Mouse (Mus musculus) mature B cell (primary cell): ENCODE data around the gene Trmt44.
"Not testable (repeated sequence)": the region's sequence is repeated elsewhere in the genome, so short reads cannot be mapped to it uniquely, and the experiment has no call there.

Experiments used
- in situ Hi-C: fragments of 300-500 bp; cut with MboI; formaldehyde crosslinking; loops from 2 replicates; pipeline ENCODE4 v1.14.3; 2019

Trmt44 gene

DNA sequence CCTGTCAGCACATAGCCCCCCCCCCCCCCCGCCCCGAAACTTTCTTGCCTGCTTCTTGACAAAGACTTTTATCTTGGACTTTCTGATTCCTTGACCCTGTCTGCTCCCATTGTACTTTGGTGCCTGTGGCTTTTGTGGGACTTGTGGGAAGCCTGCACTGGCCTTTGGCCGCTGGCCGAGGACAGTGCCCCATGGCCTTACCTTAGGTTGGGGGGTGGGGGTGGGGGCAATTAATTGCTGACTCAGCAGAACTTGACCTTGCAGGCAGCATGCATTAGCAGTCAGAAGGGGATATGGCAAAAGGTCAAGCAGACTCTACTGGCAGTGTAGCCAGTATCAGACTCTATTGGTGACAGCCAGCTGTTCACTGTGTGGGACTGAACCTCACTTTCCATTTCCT is 16.6 kb upstream of the Trmt44 start:
- in situ Hi-C loops: no loop called here

DNA sequence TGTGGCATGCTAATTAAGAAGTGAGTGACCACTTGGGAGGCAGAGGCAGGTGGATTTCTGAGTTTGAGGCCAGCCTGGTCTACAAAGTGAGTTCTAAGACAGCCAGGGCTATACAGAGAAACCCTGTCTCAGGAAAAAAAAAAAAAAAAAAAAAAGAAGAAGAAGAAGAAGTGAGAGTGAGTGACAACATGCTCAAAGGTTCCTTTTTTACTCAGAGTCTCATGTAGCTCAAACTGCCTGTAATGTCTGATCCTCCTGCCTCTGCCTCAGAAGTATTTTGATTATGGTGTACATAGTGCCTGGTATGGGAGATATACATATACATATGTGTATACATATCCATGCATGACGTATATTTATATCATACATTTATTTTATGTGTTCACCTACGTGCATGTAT is 9.4 kb upstream of the Trmt44 start:
- in situ Hi-C loops: not testable (repeated sequence)

DNA sequence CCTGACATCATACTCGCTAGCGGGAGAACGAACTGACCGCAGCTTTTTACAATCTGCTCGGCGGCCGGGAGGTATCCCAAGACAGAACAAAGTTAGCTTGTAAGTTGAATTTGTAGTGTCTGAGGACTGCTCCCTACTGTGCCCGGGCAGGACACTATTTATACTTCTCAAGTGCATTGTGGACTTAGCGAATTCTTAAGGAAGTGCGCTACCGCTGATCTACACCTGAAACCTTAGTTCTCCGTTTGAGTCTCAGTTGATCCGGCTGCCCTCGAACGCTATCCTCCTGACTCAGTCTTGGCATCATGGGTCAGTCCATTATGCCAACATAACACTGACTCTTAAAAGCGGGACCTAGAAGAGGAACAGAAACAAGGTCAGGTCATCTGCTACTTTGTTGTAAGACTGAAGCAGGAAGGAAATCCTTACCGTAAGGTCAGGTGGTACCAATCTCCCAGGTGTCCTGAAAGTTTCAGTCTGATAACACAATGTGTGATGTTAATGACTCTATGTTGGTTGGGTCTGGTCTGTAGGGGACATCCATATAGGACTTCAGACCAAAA is 8.4 kb upstream of the Trmt44 start:
- in situ Hi-C loops: no loop called here

DNA sequence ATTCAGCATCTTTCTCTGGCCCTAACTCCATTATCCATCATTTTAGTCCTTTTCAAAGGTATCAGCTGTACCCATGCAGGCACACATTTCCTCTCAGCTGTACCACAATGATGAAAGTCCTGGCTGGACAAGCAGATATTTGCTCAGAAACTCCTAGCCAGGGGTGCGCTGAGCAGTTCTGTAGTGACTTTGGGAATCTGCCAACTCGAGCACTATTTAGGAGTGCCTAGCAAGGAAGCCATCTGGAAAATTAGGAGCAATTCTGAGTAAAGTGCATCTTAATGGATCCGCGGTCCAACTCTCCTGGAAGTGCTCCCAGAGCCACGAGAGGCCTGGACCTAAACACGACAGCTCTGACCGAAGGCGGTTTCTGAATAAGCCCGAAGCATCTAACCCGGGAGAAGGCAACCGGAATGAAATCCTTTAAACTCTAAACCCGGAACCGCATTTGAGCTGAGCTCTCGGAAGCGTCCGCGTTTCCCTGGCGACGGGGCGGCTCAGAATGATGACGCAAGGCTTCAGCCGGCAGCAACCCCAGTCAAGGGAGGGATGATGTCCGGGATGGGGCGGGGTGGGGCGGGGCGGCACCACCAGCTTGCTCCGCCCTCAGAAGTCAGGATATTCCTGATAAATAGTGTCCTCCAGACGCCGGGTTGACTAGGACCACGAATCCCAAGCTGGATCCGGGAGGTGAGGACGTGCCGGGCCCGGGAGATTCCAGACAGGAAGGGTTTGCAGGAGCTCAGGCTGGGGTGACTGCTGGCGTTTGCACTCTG is 7.8 kb upstream of the Trmt44 start, which contains the start of gene Acox3:
Gene Acox3 (plus strand): TSS at position 596 of the 776 bp plus-strand sequence.
- in situ Hi-C loops: no loop called here

DNA sequence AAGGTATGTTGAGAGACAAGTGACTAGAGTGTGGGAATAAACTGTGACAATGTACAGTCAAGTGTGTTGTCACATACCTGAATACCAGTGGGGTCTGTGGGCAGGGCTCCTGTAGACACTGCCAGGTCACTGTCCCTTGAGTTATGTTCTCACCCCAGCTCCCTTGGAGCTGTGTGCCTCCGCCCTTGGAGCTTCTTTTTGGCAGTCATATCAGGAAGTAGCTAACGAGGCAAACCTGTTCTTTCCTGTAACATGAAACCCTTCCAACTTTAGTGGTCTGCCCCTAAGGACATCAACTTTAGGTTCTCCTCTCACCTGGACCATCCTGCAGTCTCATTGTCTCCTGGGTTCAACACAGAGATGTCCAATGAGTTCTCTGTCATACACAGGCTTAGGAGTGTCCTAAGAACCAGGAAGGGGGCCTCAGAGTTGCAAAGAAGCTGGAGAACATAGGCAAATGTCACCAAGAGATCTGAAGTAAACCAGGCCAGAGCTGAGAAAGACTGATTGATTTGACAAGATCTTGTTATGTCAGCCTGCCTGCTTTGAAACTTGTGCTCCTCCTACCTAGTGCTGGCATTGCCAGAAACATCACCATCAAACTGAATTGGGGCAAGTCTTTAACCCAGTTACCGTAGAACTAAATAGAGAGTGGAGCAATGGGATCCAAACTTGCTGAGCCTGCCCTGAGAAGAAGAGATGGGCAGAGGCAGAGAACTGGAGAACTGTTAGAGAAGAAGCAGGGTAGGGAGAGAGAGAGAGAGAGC is 5.5 kb upstream of the Trmt44 start:
- in situ Hi-C loops: no loop called here

DNA sequence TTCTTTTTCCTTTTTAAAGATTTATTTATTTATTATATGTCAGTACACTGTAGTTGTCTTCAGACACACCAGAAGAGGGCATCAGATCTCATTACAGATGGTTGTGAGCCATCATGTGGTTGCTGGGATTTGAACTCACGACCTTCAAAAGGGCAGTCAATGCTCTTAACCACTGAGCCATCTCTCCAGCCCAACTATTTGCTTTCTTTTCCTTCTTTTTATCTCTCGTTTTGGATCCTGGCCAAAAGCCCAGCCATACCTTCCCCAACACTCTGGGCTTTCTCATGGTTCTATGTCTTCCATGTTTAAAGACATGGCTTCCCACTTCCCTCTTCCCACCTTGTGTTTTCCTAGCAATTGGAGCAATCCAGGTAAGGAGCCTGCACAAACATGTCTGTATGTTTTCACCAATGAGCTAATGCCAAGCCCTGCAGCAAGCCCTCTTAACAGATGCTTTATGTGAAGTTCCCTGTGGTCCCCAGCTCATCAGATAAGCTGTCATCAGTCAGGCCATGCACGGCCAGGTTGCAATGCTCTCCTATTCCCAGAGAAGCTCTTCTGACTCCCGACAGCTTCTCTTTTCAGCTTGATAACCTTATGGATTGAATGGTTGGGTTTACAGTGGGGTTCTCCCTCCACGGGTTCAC is 4.5 kb upstream of the Trmt44 start:
- in situ Hi-C loops: no loop called here

DNA sequence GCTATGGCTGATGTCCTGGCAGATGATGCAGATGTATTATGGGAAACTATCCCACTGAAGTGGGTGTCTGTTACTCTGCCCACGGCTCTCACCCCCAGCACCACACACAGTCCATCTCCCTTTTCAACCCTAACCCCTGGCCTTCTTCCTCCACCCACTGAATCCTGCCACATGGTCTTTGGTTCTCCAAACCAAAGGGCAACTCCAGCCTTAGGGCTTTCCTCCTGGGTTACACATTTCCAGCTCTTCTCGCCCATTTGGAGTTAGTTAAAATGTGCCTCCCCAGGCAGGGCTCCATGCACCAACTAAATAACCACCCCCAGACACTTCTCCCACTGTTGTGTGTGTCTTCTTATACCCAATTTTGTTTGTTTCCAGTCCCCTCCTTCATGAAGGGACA is 3.5 kb upstream of the Trmt44 start:
- in situ Hi-C loops: no loop called here

DNA sequence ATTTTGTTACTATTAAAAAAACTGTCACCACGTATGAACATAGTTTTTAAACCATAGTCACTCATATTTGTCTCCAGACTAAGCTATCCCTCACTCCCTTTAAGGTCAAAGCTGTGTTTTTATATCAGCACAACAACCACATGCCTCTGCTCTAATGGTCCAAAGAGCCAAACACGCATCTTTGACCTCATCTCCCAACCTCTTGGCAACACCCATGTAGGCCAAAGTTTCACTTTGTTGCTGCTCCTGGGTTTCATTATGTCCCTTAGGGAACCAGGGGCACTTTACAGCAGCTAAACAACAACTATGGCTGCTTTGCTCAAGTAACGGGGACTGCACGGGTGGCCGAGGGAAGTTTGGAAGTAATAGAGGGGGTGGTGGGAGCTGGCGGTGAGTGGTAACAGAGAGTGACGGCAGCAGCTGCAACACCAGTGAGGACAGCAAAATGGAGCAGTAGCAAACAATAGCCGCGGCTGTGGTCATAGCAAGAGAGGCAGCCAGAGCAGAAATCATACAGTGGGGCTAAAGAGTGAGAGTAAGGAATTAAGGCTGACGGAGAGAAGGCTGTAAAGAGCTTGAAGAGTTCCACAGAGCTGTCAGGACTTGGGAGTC is 1.6 kb upstream of the Trmt44 start:
- in situ Hi-C loops: no loop called here

DNA sequence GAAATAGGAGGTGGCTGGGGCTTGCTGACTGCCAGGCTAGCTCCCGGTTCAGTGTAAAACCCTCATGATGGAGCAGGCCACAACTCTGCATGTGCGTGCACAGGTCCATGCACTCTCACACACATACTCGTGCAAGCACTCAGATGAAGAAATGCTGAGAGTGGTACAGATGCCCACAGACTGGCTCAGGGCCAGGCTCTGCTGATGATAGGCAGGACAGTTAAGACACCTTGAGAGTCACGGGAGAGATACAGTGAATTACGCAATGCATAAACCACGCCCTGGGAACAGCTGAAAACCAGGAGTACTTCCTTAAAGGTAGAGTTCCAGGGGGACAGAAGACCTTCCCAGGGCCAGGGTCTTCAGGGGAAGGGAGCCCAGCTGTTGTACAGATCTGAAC is 3.3 kb downstream of the Trmt44 start:
- in situ Hi-C loops: no loop called here

DNA sequence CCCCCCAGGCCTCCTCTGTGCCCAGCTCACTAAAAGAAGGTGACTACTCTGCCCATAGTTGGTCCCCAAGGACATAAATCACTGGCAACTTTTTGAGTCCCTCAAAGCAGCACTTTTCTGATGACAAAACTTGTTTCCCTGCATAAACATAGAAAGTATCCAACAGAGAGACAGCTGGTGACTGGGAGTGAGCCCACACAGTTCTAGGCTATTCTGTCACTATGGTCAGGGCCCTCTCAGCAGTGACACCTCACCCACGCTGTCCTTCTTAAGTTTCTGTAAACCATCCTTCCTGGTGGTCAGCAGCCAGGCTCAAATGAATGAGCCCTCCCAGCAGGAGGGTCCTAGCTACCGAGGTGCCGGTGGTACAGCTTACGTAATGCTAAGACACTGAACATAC is 8.2 kb downstream of the Trmt44 start:
- in situ Hi-C loops: no loop called here

DNA sequence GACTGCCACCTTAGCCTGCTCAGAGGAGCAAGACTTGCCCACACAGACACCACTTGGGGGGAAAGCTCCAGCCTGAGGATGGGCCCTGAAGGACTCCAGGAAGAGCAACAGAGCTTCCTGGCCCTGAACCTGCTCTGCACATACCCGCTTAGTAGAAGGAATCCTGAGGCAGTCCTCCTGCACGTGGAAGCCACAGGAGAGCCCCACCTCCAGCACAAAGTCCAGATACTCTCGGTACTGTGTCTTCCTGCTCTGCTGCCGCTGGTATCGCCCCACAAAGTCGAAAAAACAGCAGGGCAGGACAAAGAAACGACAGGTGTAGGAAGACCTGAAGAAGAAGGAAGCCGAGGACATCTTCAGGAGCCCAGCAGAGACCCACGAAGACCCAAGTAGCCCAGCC is 9.7 kb downstream of the Trmt44 start:
- in situ Hi-C loops: no loop called here

DNA sequence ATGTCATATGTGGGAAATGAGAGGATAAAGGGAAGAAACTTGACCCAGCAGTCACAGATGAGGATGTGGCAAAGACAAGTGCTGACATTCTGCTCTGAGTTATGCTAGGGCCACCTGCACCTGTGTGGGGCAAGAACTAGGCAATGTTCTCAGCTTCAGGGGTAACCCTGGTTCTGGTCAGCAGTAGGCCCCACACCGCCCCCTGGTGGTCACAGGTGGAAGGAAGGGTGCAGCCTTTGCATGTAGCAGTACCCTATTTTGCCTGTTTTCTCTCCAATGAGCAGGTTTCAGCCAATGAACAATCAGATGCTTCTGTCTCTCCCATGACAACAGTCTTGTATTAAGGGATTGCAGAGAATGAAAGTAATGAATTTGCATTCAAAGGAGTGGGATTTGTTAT is 11.4 kb downstream of the Trmt44 start:
- in situ Hi-C loops: no loop called here

DNA sequence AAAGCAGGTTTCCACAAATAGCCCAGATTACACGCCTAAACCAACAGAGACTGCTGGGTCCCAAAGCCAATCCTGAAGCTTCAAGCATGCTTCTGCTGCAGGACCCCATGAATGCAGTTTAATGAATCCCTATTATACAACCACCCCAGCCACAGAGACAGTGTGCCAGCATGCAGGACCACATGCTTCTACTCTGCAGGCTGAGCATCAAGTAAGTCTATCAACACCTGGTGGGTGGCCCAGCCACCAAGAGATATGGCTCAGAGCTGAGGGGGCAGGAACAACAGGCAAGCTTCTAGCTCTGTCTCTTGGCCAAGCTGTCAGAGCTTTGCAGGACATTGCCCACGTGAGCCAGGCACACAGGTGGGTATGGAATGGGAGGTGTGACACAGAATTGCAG is 12.3 kb downstream of the Trmt44 start:
- in situ Hi-C loops: no loop called here

DNA sequence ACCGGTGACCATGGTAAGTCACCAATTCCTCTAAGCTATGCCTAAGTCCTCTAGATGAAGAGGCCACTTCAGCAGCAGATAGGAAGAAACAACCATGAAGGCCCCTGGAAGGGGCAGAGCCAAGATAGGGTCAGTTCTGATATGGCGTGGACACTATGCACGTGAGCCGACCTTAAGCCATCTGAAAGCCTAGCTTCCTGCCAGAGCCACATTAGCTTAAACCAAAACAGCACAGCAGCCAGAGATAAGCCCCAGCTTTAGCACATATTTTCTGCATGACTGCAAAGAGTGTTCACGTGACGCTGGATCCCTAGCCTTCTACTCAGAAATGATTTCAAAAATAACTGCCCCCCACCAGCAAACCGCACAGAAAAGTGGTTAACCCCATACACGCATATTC is 15.4 kb downstream of the Trmt44 start:
- in situ Hi-C loops: no loop called here

DNA sequence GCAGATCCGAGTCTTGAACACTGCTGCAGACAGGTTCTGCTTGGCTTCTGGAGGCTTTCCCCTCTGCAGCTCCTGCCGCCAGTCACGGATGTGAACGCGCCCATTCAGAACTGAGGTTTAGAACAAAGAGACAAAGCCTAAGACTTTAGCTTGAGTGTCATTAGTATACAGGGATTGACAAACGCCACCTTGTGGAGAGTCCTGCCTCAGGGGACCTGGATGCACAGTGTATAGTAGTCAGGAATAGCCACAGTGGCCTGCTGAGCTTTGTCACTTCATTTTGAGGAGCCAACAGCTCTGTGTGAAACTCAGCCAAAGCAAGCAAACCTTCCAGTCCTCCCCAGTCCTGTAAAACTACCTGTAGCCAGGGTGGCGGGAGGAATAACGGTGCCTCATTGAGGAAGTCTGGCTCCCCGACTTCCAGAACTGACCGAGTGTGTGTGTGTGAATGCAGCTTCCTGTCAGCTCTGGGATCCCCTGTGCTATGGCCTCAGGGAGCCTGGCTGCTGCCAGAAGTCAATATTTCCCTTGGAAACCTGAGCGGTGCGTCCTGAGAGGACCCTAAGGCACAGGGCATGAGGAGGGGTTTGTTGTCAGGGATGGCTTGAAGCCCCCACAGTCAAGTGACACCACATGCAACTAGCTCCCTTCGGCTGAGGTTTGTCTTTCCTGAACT is 16.8 kb downstream of the Trmt44 start:
- in situ Hi-C loops: no loop called here

DNA sequence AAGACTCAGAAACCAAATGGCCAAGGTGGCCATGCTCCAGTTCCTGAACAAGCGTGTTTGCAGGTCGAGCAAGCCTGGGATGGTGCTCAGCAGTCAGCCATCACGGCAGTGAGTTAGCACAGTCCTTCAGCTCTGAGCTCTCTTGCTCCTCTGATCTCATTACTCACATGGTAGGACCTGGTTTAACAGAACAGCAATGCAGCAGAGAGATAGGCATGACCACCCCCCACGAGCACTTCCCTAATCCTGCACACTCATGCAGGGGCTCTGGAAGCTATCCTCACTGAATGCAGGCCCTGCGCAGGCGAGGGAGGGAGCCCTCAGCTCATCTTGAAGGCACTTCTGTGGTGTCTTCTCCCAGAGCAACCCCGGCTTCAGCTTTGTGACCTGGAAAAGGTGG is 18.5 kb downstream of the Trmt44 start:
- in situ Hi-C loops: no loop called here

DNA sequence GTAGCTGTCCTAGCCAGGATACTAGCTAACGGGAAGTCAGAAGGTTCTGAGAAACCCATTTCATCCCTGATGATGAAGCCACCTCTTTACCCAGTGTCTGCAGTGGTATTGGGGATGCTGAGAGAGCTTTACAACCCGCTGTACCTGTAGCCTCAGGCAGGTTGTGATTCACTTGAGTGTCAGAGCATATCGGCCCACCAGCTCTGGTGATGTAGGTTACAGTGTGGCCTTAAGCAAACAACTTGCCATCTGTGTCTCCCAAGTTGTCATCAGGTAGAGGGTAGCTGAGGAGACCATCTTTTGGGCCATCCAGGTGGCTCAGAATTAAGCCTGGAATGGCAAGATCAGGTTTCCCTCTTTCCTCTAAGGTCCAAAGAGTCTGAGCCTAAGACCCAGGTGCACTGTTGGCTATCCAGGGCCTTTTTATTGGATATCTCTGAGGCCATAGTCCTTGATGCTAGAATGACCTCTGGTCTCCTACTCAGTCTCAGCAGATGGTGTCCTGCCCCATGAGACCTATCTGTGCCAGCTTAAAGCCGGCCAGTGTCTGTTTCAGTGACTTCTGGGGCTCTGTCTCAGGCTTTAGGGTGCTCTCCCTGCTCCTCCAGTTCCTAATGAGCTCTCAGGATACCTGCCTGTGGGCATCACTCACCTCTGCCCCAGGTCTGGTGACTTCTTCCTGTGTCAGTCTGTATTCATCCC is 21.9 kb downstream of the Trmt44 start:
- in situ Hi-C loops: no loop called here

DNA sequence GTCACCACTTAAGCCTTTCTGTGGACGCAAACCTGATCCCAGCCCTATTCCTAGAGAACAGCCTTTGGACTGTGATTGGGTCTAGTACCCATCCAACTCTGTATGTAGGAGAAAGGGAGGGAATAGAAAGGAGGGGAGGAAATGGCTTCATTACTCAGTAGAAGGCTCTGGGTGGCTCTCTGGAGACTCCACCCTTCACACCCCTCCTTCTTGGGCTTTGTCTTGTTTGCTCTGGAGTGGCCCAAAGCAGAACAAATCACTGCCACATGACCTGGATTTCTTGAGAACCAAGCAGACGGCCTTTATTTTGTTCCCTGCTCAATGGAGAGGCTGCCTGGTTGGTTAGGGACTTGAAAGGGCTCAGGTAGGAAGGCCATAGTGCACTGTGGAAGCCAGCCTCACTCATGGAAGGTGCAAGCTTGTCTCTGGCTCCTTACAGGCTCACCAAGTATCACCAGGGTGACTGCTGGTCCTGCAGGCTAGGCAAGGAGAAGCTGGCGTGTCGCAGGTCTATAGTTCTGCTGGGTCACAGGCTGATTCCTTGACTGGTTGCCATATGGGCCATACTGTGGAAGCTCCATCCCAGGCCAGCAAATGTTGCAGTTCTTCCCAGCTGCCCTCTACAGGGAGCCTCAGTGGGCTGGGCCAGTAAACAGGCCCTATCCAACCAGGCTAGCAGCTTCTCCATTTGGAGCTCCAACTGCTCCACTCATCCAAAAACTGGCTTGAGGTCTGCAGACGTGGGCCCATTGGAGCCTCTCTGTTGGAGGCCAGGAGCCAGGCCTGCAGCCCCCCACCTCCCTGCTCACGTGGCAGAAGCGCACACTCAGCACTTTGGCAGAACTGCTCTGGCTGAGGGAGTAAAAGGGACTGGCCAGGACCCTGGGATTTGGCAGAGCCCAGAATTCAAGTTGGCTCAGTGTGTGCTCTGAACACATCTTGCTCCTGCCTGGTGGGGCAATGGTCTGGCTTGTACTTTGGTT is 22.7 kb downstream of the Trmt44 start:
- in situ Hi-C loops: no loop called here

DNA sequence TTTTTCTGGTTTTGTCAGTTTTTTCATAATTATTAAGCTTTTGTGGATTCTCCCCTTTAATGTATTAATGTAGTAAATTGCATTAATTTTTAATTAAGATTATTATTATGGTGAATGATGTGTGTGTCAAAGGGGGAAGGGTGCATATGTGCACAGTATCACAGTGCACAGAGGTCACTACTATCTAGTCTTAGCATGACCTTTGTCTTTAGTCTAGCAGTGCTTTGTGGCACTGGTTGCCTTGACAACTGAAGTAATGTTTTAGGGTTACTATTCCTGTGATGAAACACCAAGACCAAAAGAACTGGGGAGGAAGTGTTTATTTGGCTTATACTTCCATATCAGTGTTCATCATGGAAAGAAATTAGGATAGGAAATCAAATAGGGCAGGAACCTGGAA is 28.7 kb downstream of the Trmt44 start:
- in situ Hi-C loops: no loop called here
